Mouse (Mus musculus): ENCODE data around the gene Prg3. TPM values are rescaled to one million over a fixed set of nuclear protein-coding genes. Genes with fewer than 3 reads are reported as not detected.
A peak's percentile ranks its signal among the peaks of the same experiment; 100 is the strongest.

The Prg3 gene
- polyA plus RNA-seq, 1 experiment from 2014 or later, result not detected

DNA sequence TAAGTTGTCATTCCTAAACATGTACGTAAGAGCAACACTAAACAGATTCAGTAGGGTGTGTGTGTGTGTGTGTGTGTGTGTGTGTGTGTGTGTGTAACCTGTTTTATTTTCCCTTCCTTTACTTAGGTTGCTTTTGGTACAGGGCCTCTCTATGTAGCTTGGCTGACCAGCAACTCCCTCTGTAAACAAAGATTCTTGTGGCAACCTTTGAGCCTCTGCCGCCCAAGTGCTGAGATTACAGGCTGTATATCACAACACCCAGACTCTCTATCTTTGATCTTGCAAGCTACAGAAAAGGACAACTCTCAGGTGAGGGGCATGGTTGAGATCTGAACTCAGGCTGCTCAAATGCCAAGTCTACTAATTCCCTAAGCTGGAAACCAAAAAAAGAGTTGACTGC is 21.2 kb downstream of the Prg3 start:
- Histone ChIP-seq H3K27ac (ENCODE audit: low read length) (no peak overlapping the region), H3K27me3 (ENCODE audit: insufficient read depth, low read length) (no peaks in the 10 kb centered on the region), H3K9ac (replicated peaks; ENCODE audit: low read length) (no peak overlapping the region), H3K36me3 (ENCODE audit: insufficient read depth, low read length) (no peaks in the 10 kb centered on the region), H3K4me3 (ENCODE audit: low read length) (no peak overlapping the region), H3K9me3 (ENCODE audit: low read length) (no peaks in the 10 kb centered on the region), H3K4me2 (replicated peaks; ENCODE audit: low read depth, low read length) (no peak overlapping the region), H3K4me1 (ENCODE audit: insufficient read depth, low read length) (no peaks in the 10 kb centered on the region)
- 55% methylated on average over 2 of the region's 2 CpGs for WGBS
- ATAC-seq (ENCODE audit: low FRiP score, low TSS enrichment), result no peak

DNA sequence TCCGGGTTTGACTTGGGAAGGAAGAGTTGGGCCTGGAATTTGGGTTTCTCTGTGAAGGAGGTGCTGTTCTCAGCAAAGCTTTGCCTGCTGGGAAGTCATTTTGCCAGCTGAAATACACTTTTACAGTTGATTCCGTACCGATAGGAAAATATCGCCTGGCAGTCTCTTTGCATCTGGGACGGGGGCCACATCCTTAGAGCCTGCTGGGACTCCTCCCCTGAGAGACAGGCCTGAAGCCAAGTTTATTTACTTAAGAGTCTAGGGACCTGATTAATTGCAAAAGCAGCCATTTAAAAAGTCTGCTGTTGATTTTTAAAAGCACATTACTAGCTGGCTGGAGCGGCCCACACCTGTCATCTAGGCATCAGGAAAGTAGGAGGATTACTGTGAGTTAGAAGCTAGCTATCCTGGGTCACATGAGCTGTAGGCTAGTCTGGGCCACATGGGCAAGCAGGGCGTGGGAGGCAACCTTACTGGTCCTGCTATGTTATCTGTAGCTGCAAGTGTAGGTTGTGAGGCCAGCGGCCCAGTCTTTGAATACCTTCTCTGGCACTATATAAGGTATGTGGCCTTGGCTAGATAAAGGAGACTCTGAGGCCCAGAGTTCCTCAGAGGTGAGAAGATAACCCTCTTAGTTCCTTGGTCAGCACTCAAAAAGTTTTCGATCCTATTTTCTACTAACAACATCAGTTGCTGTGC is 24.0 kb downstream of the Prg3 start:
- no peaks in the 10 kb centered on the region for H3K27me3 ChIP-seq (ENCODE audit: insufficient read depth, low read length)
- WGBS, result 32% methylated on average over 9 of the region's 9 CpGs
- H3K9me3 ChIP-seq (ENCODE audit: low read length), result no peaks in the 10 kb centered on the region
- no peak overlapping the region for H3K27ac ChIP-seq (ENCODE audit: low read length)
- ATAC-seq (ENCODE audit: low FRiP score, low TSS enrichment), result peak; percentile 85
- no peak overlapping the region for H3K4me3 ChIP-seq (ENCODE audit: low read length)
- H3K9ac ChIP-seq (replicated peaks; ENCODE audit: low read length), result no peak overlapping the region
- H3K4me1 ChIP-seq (ENCODE audit: insufficient read depth, low read length), result no peaks in the 10 kb centered on the region
- no peaks in the 10 kb centered on the region for H3K36me3 ChIP-seq (ENCODE audit: insufficient read depth, low read length)
- no peak overlapping the region for H3K4me2 ChIP-seq (replicated peaks; ENCODE audit: low read depth, low read length)

DNA sequence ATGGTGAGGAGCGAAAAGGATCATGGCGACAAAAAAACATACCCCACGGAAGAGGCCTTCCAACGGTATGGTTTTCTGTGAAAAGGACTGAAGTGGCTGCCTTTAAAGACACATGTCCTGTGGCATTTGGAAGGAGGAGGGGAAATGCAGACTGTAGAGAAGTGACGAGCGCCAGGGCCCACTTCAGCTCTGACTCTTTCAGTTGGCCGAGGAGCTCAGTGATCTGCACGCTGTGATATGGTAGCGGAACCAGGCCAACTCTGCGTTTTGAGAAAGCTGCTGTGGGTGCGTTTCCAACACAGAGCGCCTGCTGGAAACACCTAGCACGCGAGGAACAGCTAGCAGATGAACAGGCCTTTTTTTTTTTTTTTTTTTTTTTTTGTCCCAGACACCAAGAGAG is 24.7 kb downstream of the Prg3 start:
- Histone ChIP-seq H3K27me3 (ENCODE audit: insufficient read depth, low read length) (no peaks in the 10 kb centered on the region), H3K27ac (ENCODE audit: low read length) (no peak overlapping the region), H3K9me3 (ENCODE audit: low read length) (no peaks in the 10 kb centered on the region), H3K4me3 (ENCODE audit: low read length) (no peak overlapping the region), H3K4me2 (replicated peaks; ENCODE audit: low read depth, low read length) (no peak overlapping the region), H3K4me1 (ENCODE audit: insufficient read depth, low read length) (no peaks in the 10 kb centered on the region), H3K36me3 (ENCODE audit: insufficient read depth, low read length) (no peaks in the 10 kb centered on the region), H3K9ac (replicated peaks; ENCODE audit: low read length) (0 out of 2 replicates have a peak overlapping the region, but pooled peaks have one; percentile 7)
- ATAC-seq (ENCODE audit: low FRiP score, low TSS enrichment), result no peak
- 86% methylated on average over 14 of the region's 14 CpGs for WGBS

DNA sequence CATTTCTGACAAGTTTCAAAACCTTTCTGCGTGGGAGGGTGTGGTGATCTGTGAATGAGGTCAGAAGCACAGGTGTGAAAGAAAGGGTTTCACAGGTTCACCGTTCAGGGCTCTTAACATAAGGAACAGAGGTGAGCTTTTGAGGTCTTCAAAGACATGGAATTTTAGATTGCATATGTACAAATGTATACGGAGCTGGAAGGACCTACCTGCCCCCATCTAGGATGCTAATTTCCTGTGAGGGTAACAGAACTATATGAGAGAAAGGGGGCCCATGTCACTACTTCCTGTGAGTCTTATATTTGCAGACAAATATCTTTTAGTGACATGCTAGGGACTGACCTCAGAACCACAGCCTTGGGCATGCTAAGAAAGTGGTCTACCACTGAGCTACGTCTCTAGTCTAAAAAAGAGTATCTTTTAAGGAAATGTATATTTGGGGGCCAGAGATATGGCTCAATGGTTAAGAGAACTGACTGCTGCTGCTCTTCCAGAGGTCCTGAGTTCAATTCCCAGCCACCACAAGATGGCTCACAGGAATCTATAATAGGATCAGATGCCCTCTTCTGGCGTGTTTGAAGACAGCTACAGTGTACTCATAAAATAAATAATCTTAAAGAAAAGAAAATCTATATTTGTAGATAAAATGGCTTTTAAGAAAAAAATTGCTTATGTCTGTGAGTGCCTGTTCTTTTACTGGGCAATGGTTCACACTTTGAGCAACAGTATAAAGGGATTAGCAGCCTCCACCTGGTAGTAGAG is 26.0 kb downstream of the Prg3 start:
- Histone ChIP-seq H3K4me3 (ENCODE audit: low read length) (no peak overlapping the region), H3K36me3 (ENCODE audit: insufficient read depth, low read length) (no peaks in the 10 kb centered on the region), H3K9me3 (ENCODE audit: low read length) (no peaks in the 10 kb centered on the region), H3K9ac (replicated peaks; ENCODE audit: low read length) (no peak overlapping the region), H3K27me3 (ENCODE audit: insufficient read depth, low read length) (no peaks in the 10 kb centered on the region), H3K27ac (ENCODE audit: low read length) (no peak overlapping the region), H3K4me1 (ENCODE audit: insufficient read depth, low read length) (no peaks in the 10 kb centered on the region), H3K4me2 (replicated peaks; ENCODE audit: low read depth, low read length) (no peak overlapping the region)
- no peak for ATAC-seq (ENCODE audit: low FRiP score, low TSS enrichment)
- WGBS, result 78% methylated on average over 5 of the region's 5 CpGs

DNA sequence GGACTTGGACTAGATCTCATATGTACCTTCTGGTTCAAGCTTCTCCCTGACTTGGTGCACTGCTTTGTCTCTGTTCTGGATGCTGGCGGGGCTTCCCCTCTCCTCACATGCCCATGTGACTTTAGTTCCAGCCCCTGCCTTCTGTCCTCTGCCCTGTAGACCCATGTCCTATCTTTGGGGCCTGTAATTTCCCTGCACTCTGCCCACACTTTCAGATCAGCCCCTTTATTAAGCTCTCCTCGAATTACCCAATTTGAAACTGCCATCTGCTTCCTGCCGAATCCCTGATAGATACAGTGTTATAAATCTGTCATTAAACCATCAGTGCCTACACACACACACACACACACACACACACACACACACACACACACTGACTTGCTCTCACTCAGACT is 26.6 kb downstream of the Prg3 start:
- Histone ChIP-seq H3K36me3 (ENCODE audit: insufficient read depth, low read length) (no peaks in the 10 kb centered on the region), H3K9me3 (ENCODE audit: low read length) (no peaks in the 10 kb centered on the region), H3K27ac (ENCODE audit: low read length) (no peak overlapping the region), H3K27me3 (ENCODE audit: insufficient read depth, low read length) (no peaks in the 10 kb centered on the region), H3K9ac (replicated peaks; ENCODE audit: low read length) (no peak overlapping the region), H3K4me2 (replicated peaks; ENCODE audit: low read depth, low read length) (no peak overlapping the region), H3K4me1 (ENCODE audit: insufficient read depth, low read length) (no peaks in the 10 kb centered on the region), H3K4me3 (ENCODE audit: low read length) (no peak overlapping the region)
- no peak for ATAC-seq (ENCODE audit: low FRiP score, low TSS enrichment)
- 32% methylated on average over 3 of the region's 3 CpGs for WGBS

DNA sequence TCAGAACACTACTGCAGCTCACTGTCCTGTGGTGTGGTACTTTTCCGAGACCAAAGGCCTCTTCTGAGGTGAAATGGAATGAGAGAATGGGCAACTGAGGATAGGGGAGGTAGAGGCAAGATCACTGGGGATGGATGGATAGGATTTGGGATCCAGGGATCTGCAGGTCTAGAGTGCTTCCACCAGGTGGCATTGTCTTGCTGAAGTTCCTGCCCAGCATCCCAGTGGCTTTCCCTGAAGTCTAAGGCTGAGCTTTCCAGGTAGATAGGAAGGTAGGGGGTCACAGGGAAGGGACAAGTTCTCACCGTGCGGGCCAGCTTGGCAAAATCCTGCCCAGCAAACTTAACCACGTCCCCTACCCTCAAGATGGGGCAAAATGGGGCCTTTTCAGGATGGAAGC is 34.0 kb downstream of the Prg3 start:
- no peak overlapping the region for H3K9ac ChIP-seq (replicated peaks; ENCODE audit: low read length)
- H3K4me2 ChIP-seq (replicated peaks; ENCODE audit: low read depth, low read length), result no peak overlapping the region
- no peaks in the 10 kb centered on the region for H3K9me3 ChIP-seq (ENCODE audit: low read length)
- no peaks in the 10 kb centered on the region for H3K4me1 ChIP-seq (ENCODE audit: insufficient read depth, low read length)
- 27% methylated on average over 4 of the region's 4 CpGs for WGBS
- no peak overlapping the region for H3K4me3 ChIP-seq (ENCODE audit: low read length)
- H3K27ac ChIP-seq (ENCODE audit: low read length), result no peak overlapping the region
- no peaks in the 10 kb centered on the region for H3K27me3 ChIP-seq (ENCODE audit: insufficient read depth, low read length)
- H3K36me3 ChIP-seq (ENCODE audit: insufficient read depth, low read length), result no peaks in the 10 kb centered on the region
- ATAC-seq (ENCODE audit: low FRiP score, low TSS enrichment), result 0 out of 2 replicates have a peak, but pooled peaks have one; percentile 19

DNA sequence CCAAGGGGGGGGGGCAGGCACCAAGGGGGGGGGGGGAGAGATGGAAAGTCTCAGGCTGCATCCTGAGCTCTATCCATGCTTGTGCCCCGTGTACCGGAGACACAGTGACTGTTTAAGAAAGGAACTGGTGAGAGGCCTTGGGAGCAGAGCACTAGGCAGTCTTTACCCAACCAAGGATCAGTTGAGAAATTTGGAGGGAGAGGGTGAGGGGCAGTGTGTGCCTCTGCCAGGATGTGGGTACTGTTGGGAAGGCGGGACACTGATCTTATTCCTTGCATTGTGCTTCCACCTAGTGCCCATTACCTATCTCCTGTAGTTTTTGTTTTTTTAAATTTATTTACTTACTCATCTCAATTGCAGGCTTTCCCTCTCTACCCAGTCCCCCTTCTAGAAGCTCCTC is 38.2 kb downstream of the Prg3 start:
- Histone ChIP-seq H3K9ac (replicated peaks; ENCODE audit: low read length) (no peak overlapping the region), H3K9me3 (ENCODE audit: low read length) (no peaks in the 10 kb centered on the region), H3K36me3 (ENCODE audit: insufficient read depth, low read length) (no peaks in the 10 kb centered on the region), H3K4me2 (replicated peaks; ENCODE audit: low read depth, low read length) (no peak overlapping the region), H3K27me3 (ENCODE audit: insufficient read depth, low read length) (no peaks in the 10 kb centered on the region), H3K4me3 (ENCODE audit: low read length) (no peak overlapping the region), H3K4me1 (ENCODE audit: insufficient read depth, low read length) (no peaks in the 10 kb centered on the region), H3K27ac (ENCODE audit: low read length) (no peak overlapping the region)
- 85% methylated on average over 3 of the region's 3 CpGs for WGBS
- no peak for ATAC-seq (ENCODE audit: low FRiP score, low TSS enrichment)

DNA sequence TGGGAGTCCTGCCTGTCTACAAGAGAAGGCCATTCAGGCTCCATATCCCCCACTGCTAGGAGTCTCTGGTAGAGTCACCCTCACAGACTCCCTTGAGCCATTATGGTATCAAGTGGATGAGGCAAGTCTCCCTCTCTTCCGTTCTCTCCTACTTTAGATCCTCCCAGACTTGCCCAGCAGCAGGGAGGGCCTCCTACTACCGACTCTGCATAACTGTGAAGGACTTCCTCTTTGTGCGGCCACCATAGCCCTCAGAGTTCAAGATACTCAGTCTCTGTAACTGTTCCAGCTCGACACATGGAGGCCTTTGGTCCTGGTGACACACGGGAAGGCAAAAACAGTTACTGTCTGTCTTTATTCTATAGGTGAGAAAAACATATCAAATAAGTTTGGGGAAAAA is 39.3 kb downstream of the Prg3 start:
- Histone ChIP-seq H3K9ac (replicated peaks; ENCODE audit: low read length) (no peak overlapping the region), H3K27me3 (ENCODE audit: insufficient read depth, low read length) (no peaks in the 10 kb centered on the region), H3K4me2 (replicated peaks; ENCODE audit: low read depth, low read length) (no peak overlapping the region), H3K4me3 (ENCODE audit: low read length) (no peak overlapping the region), H3K9me3 (ENCODE audit: low read length) (no peaks in the 10 kb centered on the region), H3K4me1 (ENCODE audit: insufficient read depth, low read length) (no peaks in the 10 kb centered on the region), H3K27ac (ENCODE audit: low read length) (no peak overlapping the region), H3K36me3 (ENCODE audit: insufficient read depth, low read length) (no peaks in the 10 kb centered on the region)
- WGBS, result 71% methylated on average over 5 of the region's 5 CpGs
- ATAC-seq (ENCODE audit: low FRiP score, low TSS enrichment), result no peak

DNA sequence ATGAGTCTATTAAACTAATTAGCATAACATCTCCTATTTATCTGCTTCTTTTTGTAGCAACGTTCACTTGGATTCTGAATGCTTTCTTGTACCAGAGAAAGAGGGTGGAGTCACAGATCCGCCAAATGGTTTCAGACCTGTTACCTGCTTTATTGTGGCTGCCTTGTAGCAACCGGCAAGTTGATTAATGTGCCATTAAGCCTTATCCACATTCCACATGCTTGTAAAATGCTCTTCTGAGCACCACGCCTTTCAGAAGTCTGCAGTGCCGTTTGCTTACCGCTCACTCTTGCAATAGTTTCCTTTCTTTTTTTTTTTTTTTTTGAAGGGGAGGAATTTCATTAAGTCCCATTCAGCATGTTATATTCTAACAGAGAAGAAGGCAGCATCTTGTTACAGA is 41.9 kb downstream of the Prg3 start:
- Histone ChIP-seq H3K4me1 (ENCODE audit: insufficient read depth, low read length) (no peaks in the 10 kb centered on the region), H3K27me3 (ENCODE audit: insufficient read depth, low read length) (no peaks in the 10 kb centered on the region), H3K9ac (replicated peaks; ENCODE audit: low read length) (no peak overlapping the region), H3K9me3 (ENCODE audit: low read length) (no peaks in the 10 kb centered on the region), H3K36me3 (ENCODE audit: insufficient read depth, low read length) (no peaks in the 10 kb centered on the region), H3K27ac (ENCODE audit: low read length) (no peak overlapping the region), H3K4me3 (ENCODE audit: low read length) (no peak overlapping the region), H3K4me2 (replicated peaks; ENCODE audit: low read depth, low read length) (no peak overlapping the region)
- WGBS, result 26% methylated on average over 6 of the region's 6 CpGs
- no peak for ATAC-seq (ENCODE audit: low FRiP score, low TSS enrichment)

DNA sequence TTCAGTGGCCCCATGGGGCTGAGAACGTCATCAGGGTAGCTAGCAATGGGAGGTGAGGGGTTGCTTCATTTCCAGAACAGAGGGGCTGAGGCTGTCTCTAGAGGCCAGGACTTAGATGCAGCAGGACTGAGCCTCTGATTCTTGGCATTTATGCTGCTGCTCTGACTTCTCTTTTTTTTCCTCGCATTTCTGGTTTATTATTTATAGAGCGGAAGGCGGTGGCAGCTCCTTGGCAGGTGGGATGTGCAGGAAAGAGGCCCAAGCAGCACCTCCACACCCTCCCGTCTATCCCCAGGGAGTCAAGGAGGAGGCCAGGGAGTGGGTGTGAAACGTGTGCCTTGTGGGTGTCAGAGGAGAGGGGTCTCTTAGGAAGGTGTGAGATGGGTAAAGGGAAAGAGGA is 43.0 kb downstream of the Prg3 start:
- H3K9ac ChIP-seq (replicated peaks; ENCODE audit: low read length), result no peak overlapping the region
- no peak overlapping the region for H3K27ac ChIP-seq (ENCODE audit: low read length)
- no peaks in the 10 kb centered on the region for H3K9me3 ChIP-seq (ENCODE audit: low read length)
- H3K4me1 ChIP-seq (ENCODE audit: insufficient read depth, low read length), result no peaks in the 10 kb centered on the region
- no peak overlapping the region for H3K4me3 ChIP-seq (ENCODE audit: low read length)
- H3K36me3 ChIP-seq (ENCODE audit: insufficient read depth, low read length), result no peaks in the 10 kb centered on the region
- ATAC-seq (ENCODE audit: low FRiP score, low TSS enrichment), result no peak
- no peak overlapping the region for H3K4me2 ChIP-seq (replicated peaks; ENCODE audit: low read depth, low read length)
- no peaks in the 10 kb centered on the region for H3K27me3 ChIP-seq (ENCODE audit: insufficient read depth, low read length)
- 52% methylated on average over 6 of the region's 6 CpGs for WGBS

Data from kidney, embryonic 16.5 days (tissue).